Mouse (Mus musculus): Measurements from ENCODE around the gene Gm21983. TPM values are rescaled to one million over a fixed set of nuclear protein-coding genes. Genes with fewer than 3 reads are reported as not detected.

Gm21983 gene
- polyA plus RNA-seq, 1 experiment from 2014 or later, result not detected

DNA sequence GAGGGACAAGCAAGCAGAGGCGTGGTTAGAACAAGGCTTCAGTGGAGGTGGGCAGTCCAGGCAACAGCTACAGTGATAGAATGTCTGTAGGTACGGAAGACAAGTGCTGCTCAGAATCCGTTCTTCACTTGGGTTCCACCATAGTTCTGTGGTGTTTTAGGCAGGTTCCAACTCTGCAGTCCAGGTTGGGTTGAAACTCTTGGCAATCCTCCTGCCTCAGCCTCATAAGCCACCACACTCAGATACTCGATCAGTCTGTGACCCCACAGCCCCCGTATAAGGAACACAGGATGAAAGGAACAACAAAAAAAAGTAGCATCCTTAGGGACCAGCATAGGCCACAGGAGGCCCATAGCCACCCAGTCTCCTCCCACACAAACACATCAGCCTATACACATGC is 11.5 kb upstream of the Gm21983 start:
- 0 out of 2 replicates have a peak, but pooled peaks cover 3% of the 10 kb centered on the region for H3K9me3 ChIP-seq (ENCODE audit: low read length)
- H3K36me3 ChIP-seq (ENCODE audit: insufficient read depth, low read length), result peaks cover 68% of the 10 kb centered on the region
- ATAC-seq (ENCODE audit: low FRiP score, low TSS enrichment), result no peak
- H3K27ac ChIP-seq (ENCODE audit: low read length), result no peak overlapping the region
- H3K4me3 ChIP-seq (ENCODE audit: low read length), result no peak overlapping the region
- no peak overlapping the region for H3K4me2 ChIP-seq (replicated peaks; ENCODE audit: low read depth, low read length)
- H3K9ac ChIP-seq (replicated peaks; ENCODE audit: low read length), result no peak overlapping the region
- H3K4me1 ChIP-seq (ENCODE audit: insufficient read depth, low read length), result peaks cover 17% of the 10 kb centered on the region
- 93% methylated on average over 5 of the region's 5 CpGs for WGBS
- no peaks in the 10 kb centered on the region for H3K27me3 ChIP-seq (ENCODE audit: insufficient read depth, low read length)

DNA sequence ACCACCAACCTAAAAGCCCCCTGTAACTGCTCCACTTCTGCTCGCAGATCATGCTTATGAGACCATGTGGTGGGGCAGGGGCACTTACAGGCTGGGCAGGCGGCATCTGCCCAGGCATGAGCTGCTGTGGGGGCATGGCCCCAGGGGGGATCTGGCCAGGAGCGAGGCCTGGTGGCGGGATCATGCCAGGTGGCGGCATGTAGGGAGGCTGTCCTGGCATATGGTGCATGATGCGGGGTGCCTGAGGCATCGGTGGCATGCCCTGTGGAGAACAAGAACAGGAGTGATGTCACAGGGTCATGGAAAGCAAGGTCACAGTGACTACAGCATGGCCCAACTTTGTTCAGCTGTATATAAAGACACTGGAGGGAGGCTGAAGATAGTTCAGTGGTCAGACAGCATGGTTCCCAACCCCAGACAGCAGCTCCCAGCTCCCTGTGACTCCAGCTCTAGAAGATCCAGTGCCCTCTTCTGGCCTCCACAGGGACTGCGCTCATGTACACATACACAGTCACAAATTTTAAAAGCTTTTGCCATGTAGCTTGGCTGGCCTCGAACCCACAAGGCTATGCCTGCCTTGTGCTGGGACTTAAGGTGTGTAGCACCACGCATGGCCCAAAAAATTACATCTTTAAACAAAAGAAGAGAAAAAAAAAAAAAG is 8.5 kb upstream of the Gm21983 start:
- no peak overlapping the region for H3K4me2 ChIP-seq (replicated peaks; ENCODE audit: low read depth, low read length)
- peaks cover 91% of the 10 kb centered on the region for H3K36me3 ChIP-seq (ENCODE audit: insufficient read depth, low read length)
- H3K4me1 ChIP-seq (ENCODE audit: insufficient read depth, low read length), result peaks cover 9% of the 10 kb centered on the region
- no peak overlapping the region for H3K4me3 ChIP-seq (ENCODE audit: low read length)
- 97% methylated on average over 10 of the region's 10 CpGs for whole genome bisulfite sequencing
- no peaks in the 10 kb centered on the region for H3K27me3 ChIP-seq (ENCODE audit: insufficient read depth, low read length)
- H3K9ac ChIP-seq (replicated peaks; ENCODE audit: low read length), result no peak overlapping the region
- ATAC-seq (ENCODE audit: low FRiP score, low TSS enrichment), result no peak
- no peak overlapping the region for H3K27ac ChIP-seq (ENCODE audit: low read length)
- 0 out of 2 replicates have a peak, but pooled peaks cover 6% of the 10 kb centered on the region for H3K9me3 ChIP-seq (ENCODE audit: low read length)

DNA sequence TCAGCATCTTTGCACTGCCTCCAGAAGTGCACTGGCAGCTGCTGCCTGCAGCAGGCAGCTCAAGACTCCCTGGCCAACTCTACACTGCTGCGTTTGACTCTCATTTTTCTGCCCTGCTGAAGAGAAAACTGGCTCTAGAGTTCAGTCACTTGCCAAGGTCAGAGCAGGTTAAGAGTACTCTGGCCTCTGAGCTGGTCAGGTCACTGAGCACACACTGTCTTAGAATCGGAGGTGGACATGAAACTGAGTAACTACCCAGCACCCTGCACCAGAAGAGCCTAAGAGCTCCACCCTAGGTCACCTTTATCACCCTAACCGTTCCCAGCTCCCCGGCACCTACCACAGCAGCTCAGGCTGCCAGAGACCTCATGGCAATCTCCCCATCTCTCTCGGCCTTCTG is 5.1 kb upstream of the Gm21983 start:
- no peak overlapping the region for H3K9ac ChIP-seq (replicated peaks; ENCODE audit: low read length)
- no peaks in the 10 kb centered on the region for H3K27me3 ChIP-seq (ENCODE audit: insufficient read depth, low read length)
- H3K4me3 ChIP-seq (ENCODE audit: low read length), result no peak overlapping the region
- H3K36me3 ChIP-seq (ENCODE audit: insufficient read depth, low read length), result peaks cover 69% of the 10 kb centered on the region
- H3K4me2 ChIP-seq (replicated peaks; ENCODE audit: low read depth, low read length), result no peak overlapping the region
- WGBS, result 93% methylated on average over 5 of the region's 5 CpGs
- H3K27ac ChIP-seq (ENCODE audit: low read length), result no peak overlapping the region
- no peaks in the 10 kb centered on the region for H3K4me1 ChIP-seq (ENCODE audit: insufficient read depth, low read length)
- H3K9me3 ChIP-seq (ENCODE audit: low read length), result 0 out of 2 replicates have a peak, but pooled peaks cover 6% of the 10 kb centered on the region
- no peak for ATAC-seq (ENCODE audit: low FRiP score, low TSS enrichment)

DNA sequence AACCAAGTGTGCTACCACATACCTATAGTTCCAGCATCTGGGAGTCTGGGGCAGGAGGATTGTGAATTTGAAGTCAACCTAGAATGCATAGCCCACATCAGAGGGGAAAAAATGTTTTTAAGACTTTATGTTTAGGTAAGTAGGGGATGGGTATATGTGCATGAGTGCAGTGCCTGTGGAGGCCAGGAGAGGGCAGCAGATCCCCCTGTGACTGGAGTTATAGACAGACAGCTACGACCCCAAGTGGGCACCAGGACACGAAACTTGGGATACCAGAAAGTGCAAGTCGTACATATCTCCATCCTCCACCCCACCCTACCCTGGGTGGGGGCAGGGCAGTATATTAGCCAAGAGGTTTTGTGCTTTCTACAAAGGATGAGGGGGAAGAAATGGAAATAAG is 4.1 kb upstream of the Gm21983 start:
- Histone ChIP-seq H3K4me2 (replicated peaks; ENCODE audit: low read depth, low read length) (no peak overlapping the region), H3K9me3 (ENCODE audit: low read length) (0 out of 2 replicates have a peak, but pooled peaks cover 6% of the 10 kb centered on the region), H3K9ac (replicated peaks; ENCODE audit: low read length) (no peak overlapping the region), H3K27me3 (ENCODE audit: insufficient read depth, low read length) (no peaks in the 10 kb centered on the region), H3K36me3 (ENCODE audit: insufficient read depth, low read length) (peaks cover 59% of the 10 kb centered on the region), H3K4me1 (ENCODE audit: insufficient read depth, low read length) (no peaks in the 10 kb centered on the region), H3K4me3 (ENCODE audit: low read length) (no peak overlapping the region), H3K27ac (ENCODE audit: low read length) (no peak overlapping the region)
- ATAC-seq (ENCODE audit: low FRiP score, low TSS enrichment), result no peak
- 71% methylated on average over 3 of the region's 3 CpGs for WGBS

DNA sequence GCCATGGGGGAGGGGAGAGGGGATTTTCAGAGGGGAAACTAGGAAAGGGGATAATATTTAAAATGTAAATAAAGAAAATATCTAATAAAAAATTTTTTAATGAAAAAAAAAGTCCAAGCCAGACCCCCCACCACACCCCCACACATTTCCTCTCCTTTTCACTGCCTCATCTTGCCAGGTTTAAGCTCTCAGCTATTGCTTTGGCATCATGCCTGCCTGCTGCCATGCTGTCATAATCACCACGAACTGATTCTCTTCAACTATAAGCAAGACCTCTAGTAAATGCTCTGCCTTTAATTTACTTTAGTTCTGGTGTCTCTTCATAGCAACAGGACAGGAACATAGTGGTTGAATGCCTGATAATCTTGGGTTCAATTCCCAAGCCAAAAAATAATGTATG is 1.6 kb upstream of the Gm21983 start:
- no peak for ATAC-seq (ENCODE audit: low FRiP score, low TSS enrichment)
- H3K4me1 ChIP-seq (ENCODE audit: insufficient read depth, low read length), result peaks cover 14% of the 10 kb centered on the region
- H3K9ac ChIP-seq (replicated peaks; ENCODE audit: low read length), result no peak overlapping the region
- peaks cover 34% of the 10 kb centered on the region for H3K36me3 ChIP-seq (ENCODE audit: insufficient read depth, low read length)
- no peak overlapping the region for H3K4me2 ChIP-seq (replicated peaks; ENCODE audit: low read depth, low read length)
- WGBS, result 97% methylated on average over 1 of the region's 1 CpGs
- 0 out of 2 replicates have a peak, but pooled peaks cover 3% of the 10 kb centered on the region for H3K9me3 ChIP-seq (ENCODE audit: low read length)
- H3K4me3 ChIP-seq (ENCODE audit: low read length), result no peak overlapping the region
- H3K27me3 ChIP-seq (ENCODE audit: insufficient read depth, low read length), result no peaks in the 10 kb centered on the region
- no peak overlapping the region for H3K27ac ChIP-seq (ENCODE audit: low read length)

DNA sequence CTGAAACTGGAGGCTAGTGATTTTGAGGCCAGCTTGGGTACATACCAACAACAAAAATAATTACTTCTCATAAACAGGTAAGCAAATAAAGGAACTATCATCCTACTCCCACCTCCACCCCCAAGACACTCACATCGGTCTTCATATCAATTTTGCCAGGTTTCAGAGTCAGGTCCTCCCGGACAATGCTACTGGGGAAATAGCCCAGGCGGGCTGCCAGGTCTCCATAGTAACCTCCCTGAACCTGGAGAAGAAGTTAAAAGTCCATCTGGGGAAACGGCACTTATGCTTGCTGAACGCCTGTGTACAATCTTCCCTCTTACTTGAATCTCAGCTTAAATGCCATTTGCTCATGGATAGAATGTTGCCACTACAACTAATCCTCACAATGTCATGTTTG is 850 bp downstream of the Gm21983 start:
- peak overlapping the region; percentile 79; the same call in 1 of the 2 replicates for H3K27ac ChIP-seq (ENCODE audit: low read length)
- H3K36me3 ChIP-seq (ENCODE audit: insufficient read depth, low read length), result peaks cover 10% of the 10 kb centered on the region
- H3K9ac ChIP-seq (replicated peaks; ENCODE audit: low read length), result no peak overlapping the region; the same call in 1 of the 2 replicates
- 50% methylated on average over 5 of the region's 5 CpGs for WGBS
- no peak for ATAC-seq (ENCODE audit: low FRiP score, low TSS enrichment)
- no peak overlapping the region for H3K4me3 ChIP-seq (ENCODE audit: low read length)
- H3K4me1 ChIP-seq (ENCODE audit: insufficient read depth, low read length), result peaks cover 15% of the 10 kb centered on the region
- H3K27me3 ChIP-seq (ENCODE audit: insufficient read depth, low read length), result no peaks in the 10 kb centered on the region
- peak overlapping the region; percentile 57 for H3K4me2 ChIP-seq (replicated peaks; ENCODE audit: low read depth, low read length)
- H3K9me3 ChIP-seq (ENCODE audit: low read length), result 0 out of 2 replicates have a peak, but pooled peaks cover 1% of the 10 kb centered on the region

DNA sequence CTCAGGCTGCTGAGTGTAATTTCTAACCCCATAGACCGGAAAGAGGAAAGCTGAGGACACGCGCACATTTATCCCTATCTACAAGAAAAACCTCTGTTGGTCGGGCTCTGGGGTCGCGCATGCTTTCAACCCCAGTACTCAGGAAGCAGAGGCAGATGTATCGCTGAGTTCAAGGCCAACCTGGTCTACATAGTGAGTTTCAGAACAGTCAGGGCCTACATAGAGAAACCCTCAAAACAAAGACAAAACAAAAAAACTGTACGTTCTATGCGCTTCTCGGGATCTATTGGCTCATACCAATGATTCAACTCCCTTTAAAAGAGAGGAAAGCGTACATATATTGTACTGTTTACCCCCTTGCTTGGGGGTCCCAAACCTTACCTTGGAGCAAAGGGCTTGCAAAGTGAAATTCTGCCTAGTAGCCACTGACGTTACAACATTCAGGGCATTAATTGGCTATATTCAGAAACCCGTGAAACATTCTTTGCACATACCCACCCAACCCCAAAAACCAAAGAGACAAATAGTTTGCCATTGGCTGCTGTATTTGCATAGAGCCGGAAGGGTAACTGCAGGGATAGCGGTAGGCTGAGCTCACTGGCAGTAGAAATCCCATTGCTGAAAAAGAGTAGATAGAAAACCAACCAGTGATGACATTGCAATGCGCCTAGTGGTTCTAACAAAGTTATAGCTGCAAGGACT is 1.5 kb downstream of the Gm21983 start:
- Histone ChIP-seq H3K9me3 (ENCODE audit: low read length) (no peaks in the 10 kb centered on the region), H3K9ac (replicated peaks; ENCODE audit: low read length) (peak overlapping the region; percentile 57), H3K4me3 (ENCODE audit: low read length) (peak overlapping the region; percentile 86), H3K27ac (ENCODE audit: low read length) (peak overlapping the region; percentile 79), H3K4me1 (ENCODE audit: insufficient read depth, low read length) (peaks cover 15% of the 10 kb centered on the region), H3K4me2 (replicated peaks; ENCODE audit: low read depth, low read length) (peak overlapping the region; percentile 57), H3K27me3 (ENCODE audit: insufficient read depth, low read length) (no peaks in the 10 kb centered on the region), H3K36me3 (ENCODE audit: insufficient read depth, low read length) (peaks cover 8% of the 10 kb centered on the region; the same call in 1 of the 2 replicates)
- no peak for ATAC-seq (ENCODE audit: low FRiP score, low TSS enrichment)
- 46% methylated on average over 16 of the region's 16 CpGs for WGBS

DNA sequence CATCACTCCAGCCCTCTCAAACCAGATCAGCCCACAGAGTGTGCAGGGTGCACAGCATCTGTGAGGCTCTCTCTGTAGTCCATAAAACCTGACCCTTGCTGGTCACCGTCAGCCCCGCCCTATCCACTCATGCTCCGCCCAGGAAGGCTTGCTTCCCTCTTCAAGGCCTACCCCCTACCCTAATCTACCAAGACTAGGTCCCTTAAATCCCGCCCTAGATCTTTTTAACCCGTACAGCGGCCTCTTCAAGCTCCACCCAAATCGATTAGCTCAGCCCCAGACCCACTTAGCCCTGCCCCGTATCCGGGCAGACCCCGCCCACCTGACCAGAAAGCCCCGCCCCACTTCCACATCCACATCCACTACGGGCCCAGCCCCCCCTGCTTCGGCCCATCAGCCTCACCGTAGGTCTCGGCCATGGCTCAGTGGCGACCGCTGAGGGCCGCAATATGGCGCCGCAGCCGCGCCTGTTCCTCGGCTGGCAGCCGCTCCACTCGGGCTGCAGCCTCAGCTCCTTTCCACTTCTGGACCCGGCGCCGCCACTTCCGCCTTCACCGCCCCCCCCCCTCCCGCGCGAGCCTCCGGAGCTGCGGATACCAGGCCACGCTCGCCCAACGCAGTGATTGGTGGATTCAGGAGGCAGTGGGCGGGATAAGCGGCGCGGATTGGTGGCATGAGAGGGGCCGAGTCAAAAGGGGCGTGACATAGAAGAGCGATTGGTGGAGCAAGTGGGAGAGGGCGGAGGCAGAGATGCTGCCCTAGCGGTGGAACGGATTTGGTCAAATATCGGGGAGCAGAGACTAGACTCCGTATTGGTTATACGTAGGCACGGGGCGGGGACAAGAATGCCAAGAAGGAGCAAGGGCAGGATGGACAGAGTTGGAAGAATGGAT is 2.3 kb downstream of the Gm21983 start, which contains the start of gene Rab4b:
Gene Rab4b (minus strand): TSS at position 573 of the 893 bp plus-strand sequence.
- peak within 1 kb of the TSS; percentile 97 for H3K27ac ChIP-seq (ENCODE audit: low read length)
- H3K9ac ChIP-seq (replicated peaks; ENCODE audit: low read length), result peak within 1 kb of the TSS; percentile 75
- peak within 1 kb of the TSS; percentile 86 for H3K4me3 ChIP-seq (ENCODE audit: low read length)
- peak; percentile 97 for ATAC-seq (ENCODE audit: low FRiP score, low TSS enrichment)
- no peaks in the 10 kb centered on the region for H3K9me3 ChIP-seq (ENCODE audit: low read length)
- H3K4me2 ChIP-seq (replicated peaks; ENCODE audit: low read depth, low read length), result peak within 1 kb of the TSS; percentile 61
- under 1% methylated on average over 49 of the region's 53 CpGs for WGBS
- H3K4me1 ChIP-seq (ENCODE audit: insufficient read depth, low read length), result peaks cover 15% of the 10 kb centered on the region
- H3K36me3 ChIP-seq (ENCODE audit: insufficient read depth, low read length), result peaks cover 7% of the 10 kb centered on the region; the same call in 1 of the 2 replicates
- no peaks in the 10 kb centered on the region for H3K27me3 ChIP-seq (ENCODE audit: insufficient read depth, low read length)

DNA sequence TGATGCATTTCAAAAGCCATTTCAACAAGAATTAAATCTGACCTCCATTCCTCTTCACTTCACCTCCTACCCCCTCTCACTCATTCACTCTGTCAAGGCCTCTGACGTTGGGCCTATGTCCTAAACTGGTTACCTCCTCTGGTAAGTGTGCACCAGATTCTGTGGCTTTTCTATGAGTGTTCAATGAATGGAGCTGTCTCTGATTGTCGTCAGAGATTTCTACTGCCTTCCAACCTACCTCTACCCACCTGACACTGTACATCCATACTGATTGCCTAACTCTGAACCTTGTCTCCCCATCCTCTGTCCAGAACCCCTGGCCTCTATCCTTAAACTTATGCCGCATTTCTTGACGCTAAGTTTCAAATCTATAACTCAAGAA is 3.0 kb downstream of the Gm21983 start:
- Histone ChIP-seq H3K9me3 (ENCODE audit: low read length) (no peaks in the 10 kb centered on the region), H3K4me1 (ENCODE audit: insufficient read depth, low read length) (peaks cover 15% of the 10 kb centered on the region), H3K27me3 (ENCODE audit: insufficient read depth, low read length) (no peaks in the 10 kb centered on the region), H3K27ac (ENCODE audit: low read length) (peak overlapping the region; percentile 97), H3K9ac (replicated peaks; ENCODE audit: low read length) (peak overlapping the region; percentile 75), H3K4me2 (replicated peaks; ENCODE audit: low read depth, low read length) (peak overlapping the region; percentile 61), H3K36me3 (ENCODE audit: insufficient read depth, low read length) (peaks cover 8% of the 10 kb centered on the region; the same call in 1 of the 2 replicates), H3K4me3 (ENCODE audit: low read length) (peak overlapping the region; percentile 86)
- WGBS, result 15% methylated on average over 4 of the region's 4 CpGs
- peak; percentile 20; the same call in 1 of the 2 replicates for ATAC-seq (ENCODE audit: low FRiP score, low TSS enrichment)
